Mouse (Mus musculus) lung, postnatal 4 days (tissue): ENCODE results near the gene Il7r.

Source experiments
- DNase-seq, 2 experiments: peaks; one replicate each; pipeline ENCODE4 v3.0.0; 2021

The Il7r gene

DNA sequence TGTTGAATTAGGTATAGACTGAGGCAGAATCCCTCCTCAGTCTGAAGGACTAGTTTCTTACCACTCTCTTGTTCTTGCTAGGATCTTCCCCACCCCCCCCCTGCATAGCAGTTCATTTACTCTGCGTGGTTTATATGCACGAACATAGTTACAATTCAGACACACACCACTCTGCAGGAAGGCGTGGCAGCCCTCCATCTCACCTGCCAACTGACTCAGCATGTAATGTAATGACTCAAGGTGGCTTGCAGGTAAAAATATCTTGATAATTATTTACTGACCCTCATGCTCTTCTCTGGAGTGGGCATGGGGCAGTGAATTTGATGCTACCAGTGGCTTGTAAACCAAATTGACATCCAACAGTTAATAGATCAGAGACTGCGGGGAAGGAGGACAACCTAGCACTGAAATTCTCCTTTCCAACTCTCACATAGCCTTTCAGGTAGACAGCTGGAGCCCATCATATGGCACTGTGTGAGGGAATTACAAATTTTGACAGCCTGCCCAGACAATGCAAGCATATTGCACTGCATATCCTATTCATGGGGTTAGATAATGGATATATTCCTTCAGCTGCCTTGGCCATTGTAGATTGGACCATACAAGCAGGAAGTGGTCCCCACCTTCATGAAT is 58.8 kb downstream of the Il7r start:
- no peak for DNase-seq

DNA sequence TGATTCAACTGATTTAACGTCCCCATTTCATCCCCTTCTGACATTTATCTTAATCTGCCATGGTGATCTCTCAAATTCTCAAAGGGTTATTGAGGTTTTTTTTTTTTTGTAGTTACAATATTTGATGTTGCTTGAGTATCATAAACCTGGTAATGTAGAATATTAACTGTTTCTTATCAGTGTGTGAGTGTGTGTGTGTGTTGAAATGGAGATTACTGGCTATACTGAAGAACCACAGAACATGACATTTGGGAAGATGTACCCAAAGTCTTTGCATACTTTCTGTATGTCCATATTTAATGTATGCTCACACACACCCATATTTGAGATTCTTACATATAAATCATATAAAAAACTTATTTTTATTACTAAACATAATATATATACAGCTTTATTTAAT is 65.9 kb downstream of the Il7r start:
- DNase-seq: no peak

DNA sequence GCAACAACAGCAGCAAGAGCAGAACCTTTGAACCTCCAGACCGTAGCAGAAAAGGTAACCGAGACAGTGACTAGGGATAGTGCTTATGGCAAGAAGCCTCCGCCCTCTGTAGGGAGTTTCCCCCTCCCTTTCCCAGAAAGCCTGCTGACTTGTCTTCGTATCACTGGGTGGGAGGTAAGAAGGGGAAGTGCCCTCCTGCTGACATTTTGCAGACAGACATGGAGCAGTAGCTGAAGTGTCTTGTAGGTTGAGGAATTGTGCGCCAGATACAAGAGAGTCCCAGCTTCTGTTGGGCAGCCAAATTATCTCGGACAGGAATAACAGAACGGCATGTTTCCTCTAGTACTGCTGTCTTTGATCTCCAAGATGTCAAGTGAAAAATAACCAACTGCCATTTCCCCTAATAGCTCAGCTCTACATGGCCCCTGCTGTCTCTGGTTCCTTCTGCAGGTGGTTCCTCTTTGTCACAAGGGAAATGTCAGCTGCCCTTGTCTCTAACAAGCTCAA is 66.4 kb downstream of the Il7r start:
- peak in 1 of 2 experiments; percentile 6 for DNase-seq
